22 mouse cellular contexts compared by ENCODE assay signal in genomic region chr5:117669843-117670242, GRCm38 (mm10).
DNase-seq lines count a peak whose midpoint lies in the region; ATAC-seq and TF ChIP-seq lines count a peak whose summit lies in the region.
"Had no signal": no experiment of that assay in that cellular context is flagged by ENCODE, and none has a peak within 500 bp of the region (broad histone marks: within the 10 kb centered on the region; RNA-seq: fewer than 3 reads in every experiment).

No protein-coding gene starts in this region.

- peaks cover 4% of the 10 kb centered on the region; the same call in 1 of the 2 replicates for H3K27me3 ChIP-seq in heart, embryonic 12.5 days (replicated peaks)
- H3K27me3 ChIP-seq in lung, embryonic 14.5 days (ENCODE audit: insufficient read depth, low read length), result no peaks in the 10 kb centered on the region; the same call in 1 of the 2 replicates
- H3K27me3 ChIP-seq in neural tube, embryonic 14.5 days (ENCODE audit: control insufficient read depth, insufficient read depth, low read length), result no peaks in the 10 kb centered on the region
- H3K27me3 ChIP-seq: Patski had no signal

- no peak overlapping the region for H3K4me2 ChIP-seq in heart, embryonic 12.5 days
- H3K4me2 ChIP-seq in lung, embryonic 14.5 days, result no peak overlapping the region
- H3K4me2 ChIP-seq in neural tube, embryonic 14.5 days (ENCODE audit: low read depth, low read length), result no peak overlapping the region
- H3K4me2 ChIP-seq: midbrain, embryonic 11.5 days had no signal

- ATAC-seq in heart, embryonic 12.5 days (ENCODE audit: insufficient number of reproducible peaks, low FRiP score), result 0 out of 2 replicates have a peak, but pooled peaks have one; percentile 10
- peak; percentile 52; the same call in 1 of the 2 replicates for ATAC-seq in lung, embryonic 14.5 days (ENCODE audit: insufficient read depth)
- ATAC-seq in neural tube, embryonic 14.5 days (ENCODE audit: low read depth), result no peak
- ATAC-seq: activated CD4-positive, CD25-positive, alpha-beta regulatory T cell, adult 4 months; forebrain, embryonic 14.5 days; inflammation-experienced regulatory T-cells, adult 6 months; Patski had no signal

- 54% methylated on average over 7 of the region's 7 CpGs for WGBS in heart, embryonic 12.5 days
- 41% methylated on average over 7 of the region's 7 CpGs for WGBS in lung, embryonic 14.5 days
- 60% methylated on average over 7 of the region's 7 CpGs for WGBS in neural tube, embryonic 14.5 days

- no peaks in the 10 kb centered on the region for H3K9me3 ChIP-seq in heart, embryonic 12.5 days (replicated peaks)
- no peaks in the 10 kb centered on the region for H3K9me3 ChIP-seq in lung, embryonic 14.5 days (ENCODE audit: low read depth, low read length)
- H3K9me3 ChIP-seq in neural tube, embryonic 14.5 days (ENCODE audit: control insufficient read depth, low read length), result no peaks in the 10 kb centered on the region
- H3K9me3 ChIP-seq: heart, embryonic 10.5 days had no signal

- no peaks in the 10 kb centered on the region for H3K36me3 ChIP-seq in heart, embryonic 12.5 days
- H3K36me3 ChIP-seq in lung, embryonic 14.5 days (ENCODE audit: insufficient read depth), result no peaks in the 10 kb centered on the region
- no peaks in the 10 kb centered on the region for H3K36me3 ChIP-seq in neural tube, embryonic 14.5 days (ENCODE audit: control insufficient read depth, insufficient read depth, low read length)
- H3K36me3 ChIP-seq: heart, embryonic 10.5 days had no signal

- H3K9ac ChIP-seq in heart, embryonic 12.5 days, result no peak overlapping the region
- no peak overlapping the region for H3K9ac ChIP-seq in lung, embryonic 14.5 days
- H3K9ac ChIP-seq in neural tube, embryonic 14.5 days (replicated peaks; ENCODE audit: low read depth, low read length), result no peak overlapping the region

- H3K4me1 ChIP-seq in heart, embryonic 12.5 days (replicated peaks), result peaks cover 35% of the 10 kb centered on the region
- H3K4me1 ChIP-seq in lung, embryonic 14.5 days (ENCODE audit: insufficient read depth), result peaks cover 5% of the 10 kb centered on the region; the same call in 1 of the 2 replicates
- H3K4me1 ChIP-seq in neural tube, embryonic 14.5 days (ENCODE audit: control insufficient read depth, insufficient read depth, low read length), result 0 out of 2 replicates have a peak, but pooled peaks cover 7% of the 10 kb centered on the region

- no peak overlapping the region for H3K4me3 ChIP-seq in heart, embryonic 12.5 days
- no peak overlapping the region for H3K4me3 ChIP-seq in lung, embryonic 14.5 days (ENCODE audit: low read depth, low read length)
- H3K4me3 ChIP-seq in neural tube, embryonic 14.5 days (ENCODE audit: low read depth, low read length), result no peak overlapping the region
- H3K4me3 ChIP-seq: heart, embryonic 10.5 days; left cerebral cortex, adult 2 months had no signal

- DNase-seq in adrenal gland, postnatal 10 days, result peak; percentile 19
- DNase-seq in adrenal gland, postnatal 25 days, result no peak
- no peak for DNase-seq in heart, adult 18-20 months
- DNase-seq in lung, embryonic 14.5 days, result peak; percentile 74
- DNase-seq in lung, postnatal 36 days, result no peak
- DNase-seq in neural tube, embryonic 10.5 days (ENCODE audit: extremely low spot score, low spot score), result no peak
- DNase-seq: cerebellum, adult 2 months; gastrocnemius, postnatal 36 days; layer of hippocampus, adult 9-11 months; left cerebral cortex, postnatal 4 days; liver; thymus, postnatal 25 days had no signal

- no peak overlapping the region for H3K27ac ChIP-seq in heart, embryonic 12.5 days (ENCODE audit: poor library complexity, severe bottlenecking)
- H3K27ac ChIP-seq in lung, embryonic 14.5 days (ENCODE audit: low read depth), result no peak overlapping the region; the same call in 1 of the 2 replicates
- H3K27ac ChIP-seq in neural tube, embryonic 14.5 days (ENCODE audit: low read depth, low read length), result peak overlapping the region; percentile 39; the same call in 1 of the 2 replicates
- H3K27ac ChIP-seq: left cerebral cortex, adult 2 months; macrophage had no signal

- no peak for TF ChIP-seq CTCF in lung, embryonic 14.5 days (IDR thresholded peaks at IDR 0.05; ENCODE audit: low read depth)

Comparison
In these comparisons a context has a peak if more than half of its experiments do, and no peak if none do; other contexts are left out.
1. DNase-seq: peak in adrenal gland, postnatal 10 days (single experiment) and lung, embryonic 14.5 days (single experiment); none in adrenal gland, postnatal 25 days (single experiment), heart, adult 18-20 months (0 of 2), lung, postnatal 36 days (single experiment) and neural tube, embryonic 10.5 days (single experiment).